Mouse (Mus musculus) CD8-positive naive resting alpha-beta T cell, adult 2 months (primary cell): Measurements from ENCODE around the gene Cd248.

Experiments used
- DNase-seq, 2 experiments: peaks; one replicate each; pipeline ENCODE4 v3.0.0; 2022; ENCODE audit warnings: low read depth in 2 of 2, low spot score in 2 of 2

Gene Cd248

GRCm38 (mm10) chr19:5106074-5106473 lies 38.2 kb downstream of the Cd248 start:
- DNase-seq, result no peak

- peak; percentile 96 for DNase-seq
Measured at GRCm38 (mm10) chr19:5106731-5107191, 38.9 kb downstream of the Cd248 start, which contains the start of gene Rab1b. TSS of gene Rab1b (minus strand) at chr19:5107072.

GRCm38 (mm10) chr19:5107556-5108270 lies 39.8 kb downstream of the Cd248 start:
- no peak for DNase-seq

GRCm38 (mm10) chr19:5108271-5108575 lies 40.3 kb downstream of the Cd248 start:
- no peak for DNase-seq

- DNase-seq, result no peak
Measured at GRCm38 (mm10) chr19:5108702-5109101, 40.8 kb downstream of the Cd248 start.

GRCm38 (mm10) chr19:5109659-5110453 lies 42.0 kb downstream of the Cd248 start:
- no peak for DNase-seq

GRCm38 (mm10) chr19:5113783-5114182 lies 45.9 kb downstream of the Cd248 start:
- DNase-seq, result no peak

- peak; percentile 56 to 70 for DNase-seq
Measured at GRCm38 (mm10) chr19:5117494-5118383, 49.9 kb downstream of the Cd248 start.

- DNase-seq, result no peak
Measured at GRCm38 (mm10) chr19:5118384-5118698, 50.5 kb downstream of the Cd248 start, which contains the start of gene Klc2. TSS of gene Klc2 (minus strand) at chr19:5118560.
